Mouse (Mus musculus): Measurements from ENCODE around the gene Midn.
A peak's percentile ranks its signal among the peaks of the same experiment; 100 is the strongest.

Midn gene

DNA sequence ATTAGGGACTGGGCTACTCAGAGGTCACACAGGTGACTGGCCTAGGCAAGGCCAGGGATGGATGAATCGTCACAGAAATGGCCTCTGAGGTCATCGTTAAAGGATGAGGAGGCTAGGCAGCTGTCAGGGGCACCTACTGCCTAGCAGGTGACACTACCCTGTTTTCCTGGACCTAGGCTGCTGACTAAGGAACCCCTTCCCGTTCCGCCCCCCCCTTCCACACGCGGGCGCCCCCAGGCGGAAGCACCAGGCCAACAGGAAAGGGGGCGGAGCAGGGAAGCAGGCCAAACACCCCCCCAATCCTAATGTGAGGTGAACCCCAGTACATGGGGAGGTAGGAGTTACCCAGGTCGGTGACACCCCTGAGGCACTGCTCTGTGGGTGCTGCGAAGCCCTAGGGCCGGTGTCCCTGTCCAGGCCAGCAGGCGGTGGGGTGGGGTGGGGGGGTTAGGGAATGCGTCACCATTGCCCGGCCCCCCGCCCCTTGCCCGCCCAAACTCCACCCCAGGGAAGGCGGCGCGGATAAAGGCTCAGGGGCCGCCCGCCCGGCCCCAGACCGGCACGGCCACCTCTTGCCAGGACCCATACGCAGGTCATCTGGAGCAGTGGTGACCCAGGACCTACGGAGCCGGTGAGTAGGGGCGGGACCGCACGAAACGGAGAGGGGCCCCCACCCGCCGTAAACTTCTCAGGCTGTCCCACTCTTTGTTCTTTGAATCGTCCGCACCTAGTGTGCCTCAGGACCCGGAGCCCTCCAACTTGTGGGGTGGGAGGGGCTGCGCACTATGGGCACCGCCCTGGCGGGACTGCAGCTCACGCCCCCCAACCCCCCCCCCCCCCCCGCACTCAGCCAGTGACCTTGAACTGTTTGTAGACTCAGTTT lies at the start of gene Midn:
Gene Midn (plus strand): TSS at position 554 of the 883 bp plus-strand sequence.
- DNase-seq (ENCODE audit: low read depth, low spot score): peak; percentile 84

DNA sequence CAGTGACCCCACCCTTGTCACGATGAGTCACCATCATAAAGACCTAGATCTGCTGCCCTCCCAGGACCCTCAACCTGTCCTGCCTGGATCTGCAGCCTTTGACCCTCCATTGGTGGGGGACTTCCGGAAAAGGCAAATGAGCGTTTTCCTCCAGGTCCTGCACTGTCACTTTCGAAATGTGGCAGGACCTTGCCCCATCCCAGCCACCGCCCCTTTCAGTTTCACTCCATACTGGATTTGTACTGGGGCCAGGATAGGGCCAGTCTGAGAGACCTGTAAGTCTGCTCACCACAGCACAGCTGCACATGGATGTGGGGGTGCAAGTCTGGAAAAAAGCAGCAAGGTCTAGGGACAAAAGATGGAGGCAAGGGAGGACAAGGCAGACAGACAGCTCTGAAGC lies 49.4 kb upstream of the Midn start:
- DNase-seq (ENCODE audit: low read depth, low spot score): no peak

DNA sequence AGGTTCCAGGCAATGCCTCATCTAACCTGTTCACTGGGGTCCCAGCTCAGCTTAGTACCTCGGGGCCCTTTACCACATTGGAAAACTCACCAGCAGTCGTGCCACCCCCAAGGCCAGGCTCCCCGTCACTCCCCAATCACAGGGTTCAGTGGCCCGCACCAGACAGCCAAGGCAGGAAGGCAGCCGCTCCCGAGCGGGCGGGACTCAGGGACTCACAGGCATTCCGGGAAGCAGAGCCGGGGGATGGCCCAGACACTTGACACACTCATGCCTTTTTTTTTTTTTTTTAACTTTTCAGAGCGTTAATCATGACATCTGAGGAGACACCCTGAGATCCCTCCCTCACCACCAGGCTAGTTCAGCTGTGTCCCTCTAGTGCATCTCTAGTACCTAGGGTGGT lies 47.1 kb upstream of the Midn start:
- no peak for DNase-seq (ENCODE audit: low read depth, low spot score)

DNA sequence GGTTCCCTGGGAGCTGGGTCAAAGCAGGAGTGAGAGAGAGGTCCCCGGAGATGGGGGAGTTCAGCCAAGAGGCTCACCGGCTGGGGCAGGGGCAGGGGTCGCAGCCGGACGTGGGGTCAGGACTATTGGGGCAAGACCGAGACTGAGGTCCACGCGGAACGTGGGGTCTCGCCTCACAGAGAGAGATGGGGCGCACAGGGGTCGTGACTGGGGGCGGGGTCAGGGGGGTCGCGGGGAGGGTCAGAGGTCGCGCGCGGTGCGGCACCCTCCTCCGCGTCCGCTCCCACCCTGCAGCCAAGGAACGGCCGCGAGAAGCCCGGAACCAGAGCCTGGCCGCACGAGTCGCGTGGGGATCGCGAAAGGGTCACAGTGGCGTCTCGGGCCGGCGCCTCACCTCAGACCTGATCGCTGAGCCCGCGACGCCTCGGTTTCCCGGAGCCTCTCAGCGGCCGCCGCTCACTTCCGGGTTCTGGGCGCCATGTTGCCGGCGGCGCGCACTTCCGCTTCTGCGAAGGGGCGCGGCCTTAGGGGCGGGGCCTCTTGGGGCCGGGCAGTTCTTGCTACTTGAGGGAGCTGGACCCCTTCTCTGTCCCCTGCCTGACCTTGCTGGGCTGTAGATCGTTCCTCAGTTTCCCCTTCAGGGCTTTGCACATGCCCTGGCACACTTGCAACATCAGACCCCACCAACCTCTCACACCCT lies 45.7 kb upstream of the Midn start:
- DNase-seq (ENCODE audit: low read depth, low spot score): peak; percentile 87

DNA sequence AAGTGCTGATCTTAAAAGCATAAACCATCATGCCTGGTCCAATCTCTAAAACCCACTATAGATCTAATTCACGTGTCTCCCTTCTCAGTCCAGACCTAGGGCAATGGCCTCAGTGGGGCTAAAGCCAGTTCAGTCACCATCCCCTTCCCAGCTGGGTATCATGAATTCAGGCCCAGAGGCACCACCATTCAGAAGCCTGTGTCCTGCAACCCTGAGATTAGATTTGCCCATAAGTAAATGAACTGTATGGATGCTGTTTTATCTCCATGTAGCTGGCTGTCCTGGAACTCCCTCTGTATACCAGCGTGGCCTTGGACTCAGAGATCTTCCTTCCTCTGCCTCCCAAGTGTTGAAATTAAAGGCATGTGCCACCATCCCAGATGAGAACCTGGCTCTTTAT lies 45.0 kb upstream of the Midn start:
- no peak for DNase-seq (ENCODE audit: low read depth, low spot score)

DNA sequence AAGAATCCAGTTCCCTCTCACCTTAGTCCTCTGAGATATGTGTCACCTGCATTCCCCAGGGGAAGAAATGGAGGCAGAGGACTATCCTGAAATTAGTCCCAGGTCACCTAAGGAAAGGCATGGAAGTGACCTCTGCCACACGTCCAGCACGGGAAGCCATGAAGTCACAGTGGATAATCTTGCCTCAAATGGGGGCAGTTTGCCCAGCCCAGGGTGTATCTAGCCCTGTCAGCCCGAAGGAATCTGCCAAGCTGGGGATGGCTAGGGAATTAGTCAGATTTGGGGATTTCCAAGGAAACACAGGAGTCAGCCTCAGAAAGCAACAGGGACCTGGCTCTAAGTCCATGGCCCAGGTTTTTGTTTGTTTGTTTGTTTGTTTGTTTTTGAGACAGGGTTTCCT lies 43.9 kb upstream of the Midn start:
- no peak for DNase-seq (ENCODE audit: low read depth, low spot score)

DNA sequence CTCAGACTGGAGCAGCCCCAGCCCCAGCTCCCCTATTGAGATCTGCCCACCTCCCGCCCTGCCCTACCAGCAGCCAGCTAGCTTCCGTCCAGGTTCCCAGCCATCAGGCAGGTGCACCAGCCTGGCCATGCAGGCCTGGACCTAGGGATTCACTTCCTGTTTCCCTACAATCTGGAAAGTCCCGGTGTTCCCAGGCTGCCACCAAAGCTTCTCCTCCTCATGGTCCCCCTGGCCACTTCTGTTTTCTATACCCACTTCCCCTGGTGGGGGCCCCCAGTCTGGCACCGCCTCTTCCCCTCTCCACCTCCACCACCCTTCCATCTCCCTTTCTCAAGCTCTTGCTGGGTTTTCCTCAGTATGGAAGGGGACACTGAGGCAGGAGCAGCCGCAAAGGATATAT lies 42.6 kb upstream of the Midn start, which contains the start of gene Sbno2:
Gene Sbno2 (minus strand): TSS at position 112 of the 400 bp plus-strand sequence.
- DNase-seq (ENCODE audit: low read depth, low spot score): no peak

DNA sequence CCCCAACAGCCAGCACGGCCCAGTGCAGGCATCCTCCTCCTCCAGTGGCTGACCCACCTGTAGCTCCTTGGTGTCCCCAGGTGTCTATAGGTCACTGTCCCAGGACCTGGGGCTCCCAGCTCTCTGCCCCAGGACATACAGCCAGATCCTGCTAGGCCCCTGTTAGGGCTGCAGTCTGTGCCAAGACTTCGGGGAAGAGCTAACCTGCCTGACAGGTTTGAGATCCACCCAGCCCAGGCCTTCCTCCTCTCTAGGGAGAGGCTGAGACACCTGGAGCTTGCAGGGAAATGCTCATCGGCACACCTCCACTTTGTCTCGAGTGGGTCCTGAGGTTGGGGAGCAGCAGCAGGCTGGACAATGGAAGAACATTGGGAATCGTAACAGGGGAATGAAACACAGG lies 42.1 kb upstream of the Midn start:
- DNase-seq (ENCODE audit: low read depth, low spot score): no peak

DNA sequence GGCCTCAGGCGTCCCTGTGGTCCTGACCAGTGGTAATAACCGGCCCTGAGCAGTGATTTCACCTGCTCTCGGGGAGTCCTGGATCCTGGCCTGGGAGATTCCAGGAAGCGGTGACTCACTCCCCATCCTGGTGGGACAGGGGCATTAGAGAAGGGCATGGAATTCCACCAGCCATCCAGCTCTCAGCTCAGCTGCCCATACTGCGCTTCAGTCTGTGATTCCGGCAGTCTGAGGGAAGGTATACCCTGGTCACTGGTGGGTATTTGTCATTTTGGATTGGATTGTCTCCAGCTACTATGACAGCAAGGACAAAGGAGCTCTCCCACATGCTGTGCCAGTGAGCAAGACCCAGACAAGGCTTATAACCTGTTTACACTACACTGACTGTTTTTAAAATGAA lies 40.4 kb upstream of the Midn start:
- no peak for DNase-seq (ENCODE audit: low read depth, low spot score)

DNA sequence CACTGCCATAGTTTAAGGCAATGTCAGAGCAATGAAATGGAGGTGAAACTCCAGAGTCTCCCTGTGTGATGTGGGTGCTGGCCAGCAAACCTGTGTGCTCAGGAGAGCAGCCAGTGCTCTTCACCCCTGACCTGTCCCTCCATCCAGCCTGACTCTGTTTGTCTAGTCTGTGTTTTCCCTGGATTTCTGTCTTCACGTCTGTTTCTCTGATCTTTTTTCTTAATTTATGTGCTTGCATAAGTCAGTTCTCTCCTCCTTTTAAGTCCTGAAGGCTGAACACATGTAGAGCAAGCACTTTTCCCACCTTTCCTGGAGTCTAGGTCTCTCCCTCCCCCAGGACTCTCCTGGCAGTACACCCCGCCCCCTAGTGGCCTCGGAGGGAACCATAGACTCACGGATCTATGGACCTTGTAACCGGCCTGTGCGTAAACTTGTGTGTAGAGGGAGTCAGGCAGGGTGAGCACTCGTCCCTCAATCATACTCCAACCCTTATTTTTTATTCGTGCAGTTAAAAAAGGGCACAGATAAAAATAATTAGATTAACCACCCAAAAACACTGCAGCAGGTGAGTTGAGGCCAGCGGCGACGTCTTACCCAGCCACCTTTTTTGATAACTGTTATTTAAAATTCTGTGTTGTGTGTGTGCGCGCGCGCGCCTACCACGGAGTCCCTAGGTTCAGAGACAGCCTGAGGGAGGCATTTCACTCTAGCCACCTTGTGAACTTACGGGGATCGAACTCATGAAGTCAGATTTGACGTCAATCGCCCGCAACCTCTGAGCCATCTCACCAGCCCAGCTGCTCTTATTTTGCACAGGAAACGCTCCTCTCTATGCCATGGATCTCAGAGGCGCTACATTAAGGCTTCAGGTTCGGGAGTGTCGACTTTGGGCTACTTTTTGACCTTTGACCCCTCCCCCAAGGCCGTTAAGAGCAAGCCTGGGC lies 33.5 kb upstream of the Midn start:
- DNase-seq (ENCODE audit: low read depth, low spot score): peak; percentile 96

DNA sequence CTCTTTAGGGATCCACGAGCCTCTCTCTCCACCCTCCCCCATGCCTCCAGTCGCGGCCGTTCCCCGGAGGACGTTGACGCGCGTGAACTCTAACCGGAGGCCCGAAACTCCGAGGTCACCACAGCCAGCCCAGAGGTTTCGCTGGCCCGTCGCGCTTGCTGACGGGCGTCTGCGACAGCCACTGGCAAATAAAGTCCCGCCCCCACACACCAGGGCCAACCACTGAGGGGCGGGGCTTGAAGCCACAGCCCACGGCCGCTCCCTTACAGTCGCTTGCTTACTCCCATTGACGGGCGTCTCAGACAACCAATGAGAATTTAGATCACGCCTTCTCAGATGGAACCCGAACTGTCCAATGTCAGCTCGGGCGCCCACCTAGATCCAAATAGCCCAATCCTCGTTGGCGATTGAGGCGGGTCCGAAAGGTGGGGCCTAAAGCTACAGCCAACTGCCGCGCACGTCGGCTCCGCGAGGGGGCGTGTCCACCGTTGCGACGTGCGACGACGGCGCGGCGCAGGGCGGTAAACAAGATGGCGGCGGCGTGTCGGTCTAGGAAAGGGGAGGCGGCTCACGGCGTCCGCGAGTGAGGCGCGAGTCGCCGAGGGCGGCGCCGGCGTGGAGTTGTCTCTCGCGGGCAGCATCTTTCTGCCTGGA lies 32.7 kb upstream of the Midn start, which contains the start of gene Stk11:
Gene Stk11 (plus strand): TSS at position 514 of the 654 bp plus-strand sequence.
- DNase-seq (ENCODE audit: low read depth, low spot score): peak; percentile 100

DNA sequence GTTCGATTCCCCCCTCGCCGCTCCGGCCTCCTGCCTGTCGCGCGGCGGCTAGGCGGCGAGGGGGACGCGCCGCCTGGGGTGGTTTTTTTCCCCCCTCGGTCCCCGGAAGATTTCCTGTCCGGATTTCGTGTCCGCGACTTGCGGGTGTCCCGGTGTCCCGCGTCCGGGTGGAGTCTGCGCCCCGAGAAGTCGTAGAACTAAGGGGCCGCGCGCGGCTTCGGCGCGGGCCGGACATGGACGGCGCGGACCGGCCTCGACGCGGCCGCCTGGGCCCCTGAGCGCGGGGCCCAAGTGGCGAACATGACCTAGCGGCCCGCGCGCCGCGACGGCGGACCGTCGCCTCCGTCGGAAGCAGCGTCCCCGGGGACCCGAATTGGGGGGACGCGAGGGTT lies 32.1 kb upstream of the Midn start:
- DNase-seq (ENCODE audit: low read depth, low spot score): no peak

DNA sequence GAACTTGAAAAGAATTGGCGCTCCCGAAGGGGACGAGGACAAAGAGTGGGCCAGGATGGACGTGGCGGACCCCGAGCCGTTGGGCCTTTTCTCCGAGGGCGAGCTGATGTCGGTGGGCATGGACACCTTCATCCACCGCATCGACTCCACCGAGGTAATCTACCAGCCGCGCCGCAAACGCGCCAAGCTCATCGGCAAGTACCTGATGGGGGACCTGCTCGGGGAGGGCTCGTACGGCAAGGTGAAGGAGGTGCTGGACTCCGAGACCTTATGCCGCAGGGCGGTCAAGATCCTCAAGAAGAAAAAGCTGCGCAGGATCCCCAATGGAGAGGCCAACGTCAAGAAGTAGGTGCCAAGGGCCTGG lies 31.5 kb upstream of the Midn start:
- no peak for DNase-seq (ENCODE audit: low read depth, low spot score)

DNA sequence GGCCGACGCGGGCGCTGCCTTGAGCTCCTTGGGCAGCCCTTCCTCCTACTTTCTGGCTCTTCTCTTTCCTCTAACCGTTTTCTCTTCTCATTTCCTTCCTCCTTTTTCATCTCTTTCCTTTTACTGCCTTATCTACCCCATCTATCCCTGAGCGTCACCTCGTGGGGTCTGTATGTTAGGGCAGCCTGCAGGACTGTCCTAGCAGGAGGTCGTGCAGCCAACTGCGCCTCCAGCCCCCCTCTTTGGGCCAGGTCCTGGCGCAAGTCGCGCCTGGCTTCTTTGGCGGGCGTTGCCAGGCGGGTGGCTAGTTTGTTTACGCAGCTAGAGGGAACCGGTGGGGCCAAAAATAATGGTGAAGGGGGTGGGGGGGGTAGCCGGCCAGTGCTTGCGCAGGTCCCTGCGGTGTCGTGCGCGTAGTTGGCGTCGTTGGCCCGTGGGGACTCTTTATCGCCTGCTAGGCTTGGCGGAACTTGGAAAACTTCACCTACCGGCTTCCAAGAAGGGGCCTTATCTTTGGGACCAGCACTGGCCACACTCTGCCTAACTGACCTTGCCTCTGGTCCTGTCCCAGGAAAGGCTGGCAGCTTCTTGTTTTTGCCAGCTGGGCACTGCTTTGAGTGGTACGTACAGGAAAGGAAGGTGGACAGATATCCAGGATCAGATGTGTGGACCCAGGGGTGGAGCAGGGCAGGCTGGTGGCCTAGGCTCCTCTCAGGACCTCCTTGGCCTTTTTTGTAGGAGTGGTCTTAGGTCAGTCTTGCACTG lies 31.0 kb upstream of the Midn start:
- peak; percentile 41 for DNase-seq (ENCODE audit: low read depth, low spot score)

DNA sequence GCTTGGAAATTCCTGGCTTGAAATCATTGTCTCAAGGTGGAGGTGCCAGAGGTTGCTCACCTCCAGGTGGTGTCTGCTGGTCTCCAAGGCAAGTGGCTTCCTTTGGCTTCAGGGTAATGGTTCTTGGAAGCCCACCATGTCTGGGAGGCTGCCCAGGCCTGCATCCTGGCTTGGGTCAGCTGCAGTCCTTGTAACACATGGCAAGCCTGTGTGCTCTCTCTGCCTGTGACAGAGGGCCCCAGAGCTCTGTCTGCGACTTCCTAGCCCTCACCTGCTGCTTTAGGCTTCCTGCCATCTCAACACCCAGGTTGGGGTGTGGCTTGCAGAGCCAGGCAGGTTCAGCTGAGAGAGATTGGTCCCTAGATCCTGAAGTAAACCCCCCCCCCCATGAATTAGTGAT lies 30.3 kb upstream of the Midn start:
- DNase-seq (ENCODE audit: low read depth, low spot score): peak; percentile 64

DNA sequence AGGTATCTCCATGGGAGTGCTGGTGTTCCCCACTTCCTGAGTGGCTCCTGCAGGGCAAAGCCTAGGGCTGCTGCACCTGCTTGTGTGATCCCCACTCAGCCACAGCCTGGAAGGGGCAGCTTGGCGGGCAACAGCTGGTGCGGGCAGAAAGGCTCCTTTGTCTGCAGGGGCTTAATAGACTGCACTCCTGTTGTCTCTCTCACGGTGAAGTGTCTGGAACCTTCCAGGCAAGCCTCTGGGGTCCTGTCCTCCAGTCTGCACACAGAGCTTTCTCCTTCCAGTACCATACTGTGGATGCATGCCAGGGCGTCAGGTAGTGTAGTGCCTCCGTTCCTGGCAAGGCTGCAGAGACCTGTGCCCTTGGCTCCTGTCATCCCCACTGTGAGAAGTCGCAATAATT lies 29.5 kb upstream of the Midn start:
- DNase-seq (ENCODE audit: low read depth, low spot score): no peak

DNA sequence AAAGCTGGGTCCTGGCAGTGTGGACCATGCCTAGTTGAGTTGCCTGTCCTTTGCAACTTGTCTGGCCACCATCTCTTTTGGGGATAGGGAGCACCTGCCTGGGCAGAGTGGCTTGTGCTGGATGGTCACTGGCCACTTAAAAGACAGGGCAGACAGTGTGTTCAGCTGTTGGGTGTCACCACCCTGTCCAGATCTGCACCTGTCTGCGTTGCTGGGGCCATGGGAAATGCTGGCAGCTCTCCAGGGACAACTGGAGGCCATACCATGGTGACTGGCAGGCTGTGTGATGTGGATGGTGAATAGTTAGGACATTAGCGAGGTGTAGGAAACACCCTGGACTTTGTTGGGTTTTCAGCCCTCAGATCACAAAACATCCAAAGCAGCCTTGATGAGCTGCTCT lies 27.9 kb upstream of the Midn start:
- no peak for DNase-seq (ENCODE audit: low read depth, low spot score)

DNA sequence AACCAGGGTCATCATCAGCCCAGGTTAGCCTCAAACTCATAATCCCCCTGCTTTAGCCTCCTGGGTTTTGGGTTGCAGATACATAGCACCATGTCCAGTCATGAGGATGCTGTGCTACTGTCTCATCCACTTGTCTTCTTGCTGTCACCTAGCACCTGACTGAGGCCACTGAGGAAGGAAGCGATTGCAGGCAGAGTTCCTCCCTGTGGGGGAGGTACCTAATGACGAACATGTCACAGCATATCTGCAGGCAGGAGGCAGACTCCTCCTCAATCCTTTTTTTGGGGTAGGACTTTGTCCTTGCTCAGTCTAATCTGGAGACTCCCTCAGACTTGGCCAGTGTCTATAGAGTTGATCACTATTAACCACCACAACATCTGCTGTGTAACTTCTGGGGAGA lies 26.4 kb upstream of the Midn start:
- DNase-seq (ENCODE audit: low read depth, low spot score): no peak

DNA sequence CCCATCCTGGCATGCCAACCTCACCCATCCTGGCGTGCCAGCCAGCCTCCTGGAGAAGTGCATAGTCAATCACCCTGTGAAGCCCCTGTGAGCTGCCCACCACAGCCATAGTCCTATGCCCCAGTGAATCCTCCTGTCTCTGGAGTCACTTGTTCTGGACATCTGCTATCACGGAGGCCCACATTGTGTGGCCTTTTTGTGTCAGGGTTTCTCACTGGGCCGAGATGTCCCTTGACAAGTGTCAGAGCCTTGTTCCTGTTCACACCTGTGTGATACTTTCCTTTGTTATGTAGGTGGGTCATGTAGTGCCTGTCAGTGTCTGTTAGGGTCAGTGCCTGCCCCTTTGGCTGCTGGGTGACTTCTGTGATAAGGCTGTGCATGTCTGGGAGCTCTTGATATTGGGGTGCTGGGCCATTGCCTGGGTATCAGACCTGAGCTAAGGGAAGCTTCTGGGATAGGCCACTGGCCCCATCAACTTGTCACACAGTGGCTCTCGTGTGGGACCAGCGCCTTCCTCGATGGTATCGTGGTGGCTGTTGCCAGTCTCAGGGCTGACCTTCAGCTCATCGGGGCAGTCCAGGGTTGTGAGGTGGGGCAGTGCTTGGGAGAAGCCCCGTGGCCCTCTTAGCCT lies 24.0 kb upstream of the Midn start:
- no peak for DNase-seq (ENCODE audit: low read depth, low spot score)

DNA sequence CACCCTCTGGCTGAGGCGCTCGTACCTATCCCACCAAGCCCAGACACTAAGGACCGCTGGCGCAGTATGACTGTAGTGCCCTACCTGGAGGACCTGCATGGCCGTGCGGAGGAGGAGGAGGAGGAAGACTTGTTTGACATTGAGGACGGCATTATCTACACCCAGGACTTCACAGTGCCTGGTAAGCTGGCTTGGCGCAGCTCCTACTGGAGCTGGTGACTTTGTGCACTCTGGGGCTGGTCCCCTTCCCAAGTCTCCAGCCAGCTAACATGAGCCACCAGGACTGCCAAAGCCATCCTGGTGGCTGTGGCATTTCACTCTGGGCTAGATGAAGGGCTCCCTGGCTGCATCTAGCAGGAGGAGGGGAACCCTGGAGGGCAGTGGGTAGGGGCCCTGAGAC lies 20.2 kb upstream of the Midn start:
- no peak for DNase-seq (ENCODE audit: low read depth, low spot score)

Data from brain, adult 2 months (tissue).